9 mouse cellular contexts compared by ENCODE assay signal in the genomic region with DNA sequence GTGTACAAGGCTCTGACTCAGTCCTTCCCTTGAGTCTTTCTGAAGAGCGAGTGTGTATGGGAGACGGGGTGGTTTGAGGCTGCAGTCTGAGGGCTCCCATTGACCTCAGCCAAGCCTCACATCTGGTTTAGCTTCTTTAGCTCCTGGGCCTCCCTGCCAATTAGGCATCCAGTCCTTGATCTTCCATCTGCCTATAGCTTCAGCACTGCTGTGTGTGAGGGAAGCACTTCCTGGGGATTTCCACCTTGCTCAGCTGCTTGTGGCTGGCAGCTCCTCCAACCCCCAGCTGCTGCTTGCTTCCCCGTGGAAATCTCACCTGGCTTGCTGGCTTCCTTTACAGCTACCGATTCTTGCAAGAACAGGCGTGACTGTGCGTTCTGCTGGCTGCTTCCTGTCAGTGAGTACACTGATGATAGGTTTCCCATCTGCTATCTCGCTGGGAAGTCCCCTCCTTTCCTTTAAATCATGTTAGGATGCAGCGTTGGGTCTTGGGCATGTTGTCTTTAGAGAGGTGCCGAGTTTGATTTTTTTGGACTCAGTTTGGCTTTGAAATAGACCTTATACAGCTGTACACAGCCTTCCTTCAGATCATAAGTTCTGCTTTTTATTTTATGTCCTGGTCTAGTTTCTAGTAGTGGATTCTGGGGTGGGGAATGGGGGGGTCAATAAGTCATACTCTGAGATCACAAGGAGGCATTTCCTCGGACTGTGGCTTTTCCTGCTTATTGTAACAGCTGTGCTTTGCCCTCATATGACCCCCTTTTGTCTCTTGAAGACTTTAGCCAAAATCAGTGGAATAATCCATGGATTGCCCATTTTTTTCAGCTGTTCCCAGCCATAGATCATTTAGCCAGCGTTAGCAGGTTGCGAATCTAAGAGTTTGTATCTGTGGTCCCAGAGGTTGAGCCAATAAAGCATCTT. TPM values are rescaled to one million over a fixed set of nuclear protein-coding genes. Genes with fewer than 3 reads are reported as not detected.
A peak's percentile ranks its signal among the peaks of the same experiment; 100 is the strongest.
DNase-seq lines count a peak whose midpoint lies in the region; ATAC-seq lines count a peak whose summit lies in the region.
"Had no signal": no experiment of that assay in that cellular context is flagged by ENCODE, and none has a peak within 500 bp of the region (broad histone marks: within the 10 kb centered on the region; RNA-seq: fewer than 3 reads in every experiment).

No protein-coding gene starts in this region.

- H3K4me2 ChIP-seq in midbrain, embryonic 15.5 days = no peak overlapping the region
- no peak overlapping the region for H3K4me2 ChIP-seq in embryonic facial prominence, embryonic 11.5 days (ENCODE audit: low read depth, low read length)
- 0 out of 2 replicates have a peak overlapping the region, but pooled peaks have one; percentile 1 for H3K4me2 ChIP-seq in limb, embryonic 13.5 days (replicated peaks)
- H3K4me2 ChIP-seq: liver, embryonic 13.5 days had no signal

- no peaks in the 10 kb centered on the region for H3K36me3 ChIP-seq in midbrain, embryonic 10.5 days
- H3K36me3 ChIP-seq in midbrain, embryonic 15.5 days (replicated peaks) = no peaks in the 10 kb centered on the region
- no peaks in the 10 kb centered on the region for H3K36me3 ChIP-seq in embryonic facial prominence, embryonic 11.5 days (replicated peaks; ENCODE audit: control insufficient read depth, insufficient read depth, low read depth, low read length)
- no peaks in the 10 kb centered on the region for H3K36me3 ChIP-seq in limb, embryonic 13.5 days
- H3K36me3 ChIP-seq: liver, embryonic 13.5 days had no signal

- intact Hi-C loops in heart, postnatal 36 days (cut with DNase I) = loop anchor here (1.0 to 5.0 kb wide), 3 partner anchors 34 to 134 kb away; a partner anchor contains a TSS

- 0 out of 2 replicates have a peak overlapping the region, but pooled peaks have one; percentile 42 for H3K27ac ChIP-seq in midbrain, embryonic 10.5 days (replicated peaks)
- H3K27ac ChIP-seq in midbrain, embryonic 15.5 days = no peak overlapping the region
- no peak overlapping the region for H3K27ac ChIP-seq in embryonic facial prominence, embryonic 11.5 days (replicated peaks; ENCODE audit: low read depth, low read length)
- H3K27ac ChIP-seq in limb, embryonic 13.5 days = peak overlapping the region; percentile 18; the same call in 1 of the 2 replicates
- H3K27ac ChIP-seq: liver, embryonic 13.5 days had no signal

- H3K9me3 ChIP-seq in midbrain, embryonic 10.5 days (replicated peaks) = no peaks in the 10 kb centered on the region
- H3K9me3 ChIP-seq in midbrain, embryonic 15.5 days = no peaks in the 10 kb centered on the region
- H3K9me3 ChIP-seq in embryonic facial prominence, embryonic 11.5 days (replicated peaks; ENCODE audit: control insufficient read depth, low read length) = no peaks in the 10 kb centered on the region
- no peaks in the 10 kb centered on the region for H3K9me3 ChIP-seq in limb, embryonic 13.5 days
- H3K9me3 ChIP-seq: liver, embryonic 13.5 days had no signal

- no peak for DNase-seq in midbrain, embryonic 10.5 days (ENCODE audit: low spot score)
- DNase-seq in embryonic facial prominence, embryonic 11.5 days (ENCODE audit: low spot score) = peak; percentile 43
- DNase-seq in heart, postnatal 36 days = peak; percentile 52 to 62
- DNase-seq in ovary, postnatal 10 days (ENCODE audit: low spot score) = no peak
- no peak for DNase-seq in urinary bladder, postnatal 4 days (ENCODE audit: low spot score in 2 of 2)
- DNase-seq: liver, embryonic 13.5 days had no signal

- H3K4me3 ChIP-seq in midbrain, embryonic 10.5 days = no peak overlapping the region
- H3K4me3 ChIP-seq in midbrain, embryonic 15.5 days = no peak overlapping the region
- no peak overlapping the region for H3K4me3 ChIP-seq in embryonic facial prominence, embryonic 11.5 days (ENCODE audit: low read depth, low read length)
- H3K4me3 ChIP-seq in limb, embryonic 13.5 days = no peak overlapping the region
- H3K4me3 ChIP-seq: liver, embryonic 13.5 days had no signal

- no peak overlapping the region for H3K9ac ChIP-seq in midbrain, embryonic 15.5 days
- no peak overlapping the region for H3K9ac ChIP-seq in embryonic facial prominence, embryonic 11.5 days (replicated peaks; ENCODE audit: low read length)
- H3K9ac ChIP-seq in limb, embryonic 13.5 days = no peak overlapping the region
- H3K9ac ChIP-seq: liver, embryonic 13.5 days had no signal

- no peaks in the 10 kb centered on the region for H3K27me3 ChIP-seq in midbrain, embryonic 10.5 days (ENCODE audit: low read depth, poor library complexity, severe bottlenecking)
- no peaks in the 10 kb centered on the region for H3K27me3 ChIP-seq in midbrain, embryonic 15.5 days (replicated peaks)
- no peaks in the 10 kb centered on the region for H3K27me3 ChIP-seq in embryonic facial prominence, embryonic 11.5 days (ENCODE audit: control insufficient read depth, insufficient read depth, low read length)
- H3K27me3 ChIP-seq in limb, embryonic 13.5 days = no peaks in the 10 kb centered on the region
- H3K27me3 ChIP-seq: liver, embryonic 13.5 days had no signal

- ATAC-seq in midbrain, embryonic 15.5 days (replicated peaks) = no peak; the same call in 1 of the 2 replicates
- ATAC-seq in embryonic facial prominence, embryonic 11.5 days (replicated peaks; ENCODE audit: insufficient number of reproducible peaks, low FRiP score, low TSS enrichment, low read depth) = no peak; the same call in 1 of the 2 replicates
- peak; percentile 72 for ATAC-seq in limb, embryonic 13.5 days (ENCODE audit: low FRiP score, low read depth)
- no peak for ATAC-seq in erythroblast, adult 5-6 weeks (replicated peaks; ENCODE audit: low FRiP score, poor library complexity, severe bottlenecking)

- peaks cover 13% of the 10 kb centered on the region for H3K4me1 ChIP-seq in midbrain, embryonic 10.5 days
- H3K4me1 ChIP-seq in midbrain, embryonic 15.5 days = 0 out of 2 replicates have a peak, but pooled peaks cover 4% of the 10 kb centered on the region
- no peaks in the 10 kb centered on the region for H3K4me1 ChIP-seq in embryonic facial prominence, embryonic 11.5 days (ENCODE audit: control insufficient read depth, insufficient read depth, low read length)
- H3K4me1 ChIP-seq in limb, embryonic 13.5 days = peaks cover 18% of the 10 kb centered on the region

- 77% methylated on average over 12 of the region's 12 CpGs for WGBS in midbrain, embryonic 10.5 days
- 72% methylated on average over 12 of the region's 12 CpGs for WGBS in midbrain, embryonic 15.5 days
- WGBS in embryonic facial prominence, embryonic 11.5 days = 53% methylated on average over 12 of the region's 12 CpGs
- 30% methylated on average over 12 of the region's 12 CpGs for WGBS in limb, embryonic 13.5 days

RNA-seq across cellular contexts. Expression of a gene that starts 34.0 kb away (rescaled TPM):
- polyA plus RNA-seq in midbrain, embryonic 10.5 days (2016; fragmentation: Nextera tagmentation; extraction: Ambion mirVana) = 15.7 and 17.5 TPM in 2 replicates
- 41.7 and 47.8 TPM in 2 replicates for polyA plus RNA-seq in midbrain, embryonic 15.5 days (2015; fragmentation: Nextera tagmentation; extraction: Ambion mirVana)
- 11.0 and 12.0 TPM in 2 replicates for polyA plus RNA-seq in embryonic facial prominence, embryonic 11.5 days (2014; fragmentation: Nextera tagmentation; extraction: Ambion mirVana)
- total RNA-seq in heart, postnatal 36 days (2021) = 10 to 100 TPM; 57.1 to 79.8 TPM
- 19.1 and 19.9 TPM in 2 replicates for polyA plus RNA-seq in limb, embryonic 13.5 days (2015; fragmentation: Nextera tagmentation; extraction: Ambion mirVana)
- total RNA-seq in erythroblast, adult 5-6 weeks (2015; ENCODE audit: low replicate concordance) = 5.9 and 11.7 TPM in 2 replicates
- 1.4 and 3.0 TPM in 2 replicates for total RNA-seq in erythroblast, adult 5-6 weeks (2017; ENCODE audit: low replicate concordance)

Comparison
In these comparisons a context has a peak if more than half of its experiments do, and no peak if none do; other contexts are left out.
1. H3K27ac ChIP-seq: peak in midbrain, embryonic 10.5 days (single experiment) and limb, embryonic 13.5 days (single experiment); none in midbrain, embryonic 15.5 days (single experiment) and embryonic facial prominence, embryonic 11.5 days (single experiment).
2. DNase-seq: peak in embryonic facial prominence, embryonic 11.5 days (single experiment) and heart, postnatal 36 days (2 of 2); none in midbrain, embryonic 10.5 days (single experiment), ovary, postnatal 10 days (single experiment) and urinary bladder, postnatal 4 days (0 of 2).